Mouse (Mus musculus) forebrain, embryonic 13.5 days (tissue): ENCODE data around the gene Olfr898. TPM values are rescaled to one million over a fixed set of nuclear protein-coding genes. Genes with fewer than 3 reads are reported as not detected.

ENCODE experiments used
- ATAC-seq: fragments of 200-750 bp; cut with Nextera tagmentation; 2 replicates; pipeline ENCODE4 v1.8.0; 2017
- H3K27ac ChIP-seq: fragments of 300-500 bp; sonication (generic); 2 replicates; pipeline ENCODE4 v1.5.1; 2015; ENCODE audit warnings: inconsistent platforms, mild to moderate bottlenecking, moderate library complexity
- H3K27me3 ChIP-seq: fragments of 300-500 bp; sonication (generic); 2 replicates; pipeline ENCODE4 v1.6.1; 2015; ENCODE audit warnings: mild to moderate bottlenecking, inconsistent platforms
- H3K36me3 ChIP-seq: fragments of 300-500 bp; sonication (generic); 2 replicates; pipeline ENCODE4 v1.6.1; 2015; ENCODE audit warnings: mild to moderate bottlenecking, inconsistent platforms; ENCODE audit not compliant: poor library complexity, severe bottlenecking
- H3K4me1 ChIP-seq: fragments of 300-500 bp; sonication (generic); 2 replicates; pipeline ENCODE4 v1.6.1; 2015; ENCODE audit warnings: inconsistent platforms
- H3K4me2 ChIP-seq: fragments of 300-500 bp; sonication (generic); 2 replicates; pipeline ENCODE4 v1.6.1; 2015; ENCODE audit warnings: inconsistent platforms, mild to moderate bottlenecking, moderate library complexity
- H3K4me3 ChIP-seq: fragments of 300-500 bp; sonication (generic); 2 replicates; pipeline ENCODE4 v1.5.1; 2015; ENCODE audit warnings: mild to moderate bottlenecking, inconsistent platforms
- H3K9ac ChIP-seq: fragments of 300-500 bp; sonication (generic); 2 replicates; pipeline ENCODE4 v1.6.1; 2015; ENCODE audit warnings: mild to moderate bottlenecking, inconsistent platforms
- H3K9me3 ChIP-seq: fragments of 300-500 bp; sonication (generic); replicated peaks from 2 replicates; pipeline ENCODE4 v1.6.1; 2016; ENCODE audit warnings: inconsistent platforms
- WGBS: fragments of 180-500 bp; shearing (Covaris S2); methylation state at CpG from one replicate; pipeline ENCODE4 v1.1.7; 2015; 5-methylcytosine and 5-hydroxymethylcytosine counted together
- polyA plus RNA-seq: library from polyadenylated mRNA; unstranded; fragments of >200 nt; fragmentation: Nextera tagmentation; extraction: Ambion mirVana; gene quantifications from 2 replicates; pipeline ENCODE4 v1.2.1, GENCODE M21; 2015

The Olfr898 gene
- not detected in 2 replicates for polyA plus RNA-seq

GRCm38 (mm10) chr9:38348111-38348510 lies at the start of gene Olfr898:
TSS of gene Olfr898 (plus strand) at chr9:38348411.
- WGBS: 96% methylated on average over 4 of the region's 4 CpGs
- Histone ChIP-seq H3K27ac (no peak within 1 kb of the TSS), H3K4me1 (no peaks in the 10 kb centered on the region), H3K4me3 (no peak within 1 kb of the TSS), H3K9me3 (no peaks in the 10 kb centered on the region), H3K4me2 (no peak within 1 kb of the TSS), H3K9ac (no peak within 1 kb of the TSS), H3K36me3 (no peaks in the 10 kb centered on the region), H3K27me3 (no peaks in the 10 kb centered on the region)
- ATAC-seq: no peak

GRCm38 (mm10) chr9:38328760-38329159 lies 19.5 kb upstream of the Olfr898 start, which contains the start of gene Olfr25:
TSS of gene Olfr25 (plus strand) at chr9:38329060.
- H3K27ac ChIP-seq: no peak within 1 kb of the TSS
- no peak within 1 kb of the TSS for H3K4me3 ChIP-seq
- H3K27me3 ChIP-seq: no peaks in the 10 kb centered on the region
- H3K4me2 ChIP-seq: no peak within 1 kb of the TSS
- H3K4me1 ChIP-seq: no peaks in the 10 kb centered on the region
- ATAC-seq: no peak
- no peaks in the 10 kb centered on the region for H3K36me3 ChIP-seq
- H3K9ac ChIP-seq: no peak within 1 kb of the TSS
- 66% methylated on average over 3 of the region's 3 CpGs for WGBS
- no peaks in the 10 kb centered on the region for H3K9me3 ChIP-seq

- Histone ChIP-seq H3K9me3 (no peaks in the 10 kb centered on the region), H3K9ac (no peak within 1 kb of the TSS), H3K4me1 (no peaks in the 10 kb centered on the region), H3K36me3 (no peaks in the 10 kb centered on the region), H3K27me3 (no peaks in the 10 kb centered on the region), H3K4me3 (no peak within 1 kb of the TSS), H3K27ac (no peak within 1 kb of the TSS), H3K4me2 (no peak within 1 kb of the TSS)
- WGBS: 83% methylated on average over 2 of the region's 2 CpGs
- ATAC-seq: no peak
Observed at GRCm38 (mm10) chr9:38366596-38366995, 18.4 kb downstream of the Olfr898 start, which contains the start of gene Olfr250. TSS of gene Olfr250 (plus strand) at chr9:38366896.

GRCm38 (mm10) chr9:38376786-38377185 lies 28.6 kb downstream of the Olfr898 start, which contains the start of gene Olfr251:
TSS of gene Olfr251 (plus strand) at chr9:38377086.
- no peak for ATAC-seq
- 74% methylated on average over 2 of the region's 2 CpGs for WGBS
- H3K27me3 ChIP-seq: no peaks in the 10 kb centered on the region

GRCm38 (mm10) chr9:38401398-38401797 lies 53.2 kb downstream of the Olfr898 start, which contains the start of gene Olfr147:
TSS of gene Olfr147 (plus strand) at chr9:38401698.
- H3K9me3 ChIP-seq: no peaks in the 10 kb centered on the region
- H3K9ac ChIP-seq: no peak within 1 kb of the TSS
- H3K36me3 ChIP-seq: no peaks in the 10 kb centered on the region
- H3K4me1 ChIP-seq: no peaks in the 10 kb centered on the region
- no peak within 1 kb of the TSS for H3K27ac ChIP-seq
- no peaks in the 10 kb centered on the region for H3K27me3 ChIP-seq
- no peak within 1 kb of the TSS for H3K4me3 ChIP-seq
- WGBS: 92% methylated on average over 1 of the region's 1 CpGs
- H3K4me2 ChIP-seq: no peak within 1 kb of the TSS
- ATAC-seq: no peak

More at GRCm38 (mm10) chr9:38376786-38377185, 28.6 kb downstream of the Olfr898 start, which contains the start of gene Olfr251:
- no peaks in the 10 kb centered on the region for H3K9me3 ChIP-seq
- H3K9ac ChIP-seq: no peak within 1 kb of the TSS
- no peak within 1 kb of the TSS for H3K4me2 ChIP-seq
- no peaks in the 10 kb centered on the region for H3K36me3 ChIP-seq
- H3K4me1 ChIP-seq: no peaks in the 10 kb centered on the region
- no peak within 1 kb of the TSS for H3K4me3 ChIP-seq
- no peak within 1 kb of the TSS for H3K27ac ChIP-seq

Other genes with a start within 250 kb of the Olfr898 start
- gene Olfr888, start 240.3 kb upstream of the Olfr898 start, polyA plus RNA-seq: not detected in 2 replicates
- 0.05 and 0.08 TPM in 2 replicates for gene Olfr889, start 233.2 kb upstream of the Olfr898 start, polyA plus RNA-seq
- gene Olfr890, start 205.9 kb upstream of the Olfr898 start, polyA plus RNA-seq: not detected in 2 replicates
- gene Olfr891, start 167.6 kb upstream of the Olfr898 start, polyA plus RNA-seq: not detected in 2 replicates
- gene Olfr893, start 140.0 kb upstream of the Olfr898 start, polyA plus RNA-seq: not detected in 2 replicates
- not detected in 2 replicates for gene Olfr894, start 130.4 kb upstream of the Olfr898 start, polyA plus RNA-seq
- not detected in 2 replicates for gene Olfr143, start 95.6 kb upstream of the Olfr898 start, polyA plus RNA-seq
- not detected in 2 replicates for gene Olfr895, start 80.6 kb upstream of the Olfr898 start, polyA plus RNA-seq
- not detected in 2 replicates for gene Olfr896-ps1, start 57.3 kb upstream of the Olfr898 start, polyA plus RNA-seq
- gene Olfr25, start 19.4 kb upstream of the Olfr898 start, polyA plus RNA-seq: not detected in 2 replicates
- gene Olfr250, start 18.5 kb downstream of the Olfr898 start, polyA plus RNA-seq: not detected in 2 replicates
- gene Olfr251, start 28.7 kb downstream of the Olfr898 start, polyA plus RNA-seq: not detected in 2 replicates
- not detected in 2 replicates for gene Olfr147, start 53.3 kb downstream of the Olfr898 start, polyA plus RNA-seq
- gene Olfr901, start 81.0 kb downstream of the Olfr898 start, polyA plus RNA-seq: not detected in 2 replicates
- gene Olfr902, start 99.2 kb downstream of the Olfr898 start, polyA plus RNA-seq: not detected in 2 replicates
- gene Olfr904, start 114.7 kb downstream of the Olfr898 start, polyA plus RNA-seq: not detected in 2 replicates
- not detected in 2 replicates for gene Olfr905, start 122.7 kb downstream of the Olfr898 start, polyA plus RNA-seq
- not detected in 2 replicates for gene Olfr906, start 138.7 kb downstream of the Olfr898 start, polyA plus RNA-seq
- gene Olfr907, start 147.4 kb downstream of the Olfr898 start, polyA plus RNA-seq: not detected in 2 replicates
- not detected in 2 replicates for gene Olfr911-ps1, start 173.2 kb downstream of the Olfr898 start, polyA plus RNA-seq
- not detected in 2 replicates for gene Olfr910, start 189.4 kb downstream of the Olfr898 start, polyA plus RNA-seq
- gene Olfr912, start 231.8 kb downstream of the Olfr898 start, polyA plus RNA-seq: not detected in 2 replicates
- gene Olfr913, start 244.3 kb downstream of the Olfr898 start, polyA plus RNA-seq: not detected in 2 replicates